Mouse (Mus musculus) cortical plate, adult 2 months (tissue): ENCODE results near the gene Txndc9.

Experiments used
- CTCF ChIP-seq: fragments of 200-500 bp; IDR thresholded peaks from 2 replicates; pipeline ENCODE4 v1.5.1; 2011; ENCODE audit warnings: mild to moderate bottlenecking, control low read depth, low read length; ENCODE audit not compliant: insufficient read depth; ENCODE audit errors: extremely low read depth
- POLR2A ChIP-seq: fragments of 200-500 bp; IDR thresholded peaks from 2 replicates; pipeline ENCODE4 v1.6.1; 2011; ENCODE audit warnings: mild to moderate bottlenecking, low read length, control low read depth; ENCODE audit not compliant: insufficient read depth; ENCODE audit errors: extremely low read depth

- TF ChIP-seq CTCF (no peak), POLR2A (no peak)
Observed at GRCm38 (mm10) chr1:37957659-37958058, 40.0 kb downstream of the Txndc9 start, which contains the start of gene Lyg1.
